8 mouse cellular contexts compared by ENCODE assay signal in genomic region chr4:155235311-155236119, GRCm38 (mm10). TPM values are rescaled to one million over a fixed set of nuclear protein-coding genes. Genes with fewer than 3 reads are reported as not detected.
A peak's percentile ranks its signal among the peaks of the same experiment; 100 is the strongest.
DNase-seq lines count a peak whose midpoint lies in the region; ATAC-seq lines count a peak whose summit lies in the region.

No protein-coding gene starts in this region.

- ATAC-seq in activated CD4-positive, CD25-positive, alpha-beta regulatory T cell, adult 4 months: peak; percentile 85
- peak; percentile 82 for ATAC-seq in hindbrain, embryonic 13.5 days (ENCODE audit: low FRiP score)
- ATAC-seq in lung, embryonic 15.5 days (ENCODE audit: borderline replicate concordance, extremely low read depth, low FRiP score, low TSS enrichment): peak; percentile 85

- H3K9me3 ChIP-seq in hindbrain, embryonic 13.5 days: no peaks in the 10 kb centered on the region
- no peaks in the 10 kb centered on the region for H3K9me3 ChIP-seq in lung, embryonic 15.5 days

- H3K27ac ChIP-seq in hindbrain, embryonic 13.5 days: peak overlapping the region; percentile 93
- H3K27ac ChIP-seq in lung, embryonic 15.5 days: peak overlapping the region; percentile 100

- WGBS in hindbrain, embryonic 13.5 days: 14% methylated on average over 18 of the region's 18 CpGs
- 2% methylated on average over 18 of the region's 18 CpGs for WGBS in lung, embryonic 15.5 days

- H3K4me1 ChIP-seq in hindbrain, embryonic 13.5 days (replicated peaks): peaks cover 47% of the 10 kb centered on the region
- H3K4me1 ChIP-seq in lung, embryonic 15.5 days: peaks cover 56% of the 10 kb centered on the region

- peak overlapping the region; percentile 73 for H3K9ac ChIP-seq in hindbrain, embryonic 13.5 days
- H3K9ac ChIP-seq in lung, embryonic 15.5 days: peak overlapping the region; percentile 41

- DNase-seq in cerebellum, postnatal 25 days: peak; percentile 83 to 89
- peak; percentile 90 to 96 for DNase-seq in frontal cortex, postnatal 36 days (ENCODE audit: low spot score in 2 of 2)
- DNase-seq in layer of hippocampus, postnatal 10 days (ENCODE audit: low spot score in 2 of 2): peak; percentile 87 to 90
- DNase-seq in ovary, postnatal 36 days (ENCODE audit: low spot score): peak; percentile 82
- no peak for DNase-seq in c-Kit-positive CD71-positive TER-119-positive erythroid progenitor cells, embryonic 14.5 days (ENCODE audit: low spot score)

- no peaks in the 10 kb centered on the region for H3K36me3 ChIP-seq in hindbrain, embryonic 13.5 days
- H3K36me3 ChIP-seq in lung, embryonic 15.5 days: no peaks in the 10 kb centered on the region

- H3K4me2 ChIP-seq in hindbrain, embryonic 13.5 days: peak overlapping the region; percentile 43
- H3K4me2 ChIP-seq in lung, embryonic 15.5 days: peak overlapping the region; percentile 53

- H3K4me3 ChIP-seq in hindbrain, embryonic 13.5 days: no peak overlapping the region
- H3K4me3 ChIP-seq in lung, embryonic 15.5 days: peak overlapping the region; percentile 12; the same call in 1 of the 2 replicates

- no peaks in the 10 kb centered on the region for H3K27me3 ChIP-seq in hindbrain, embryonic 13.5 days
- H3K27me3 ChIP-seq in lung, embryonic 15.5 days: no peaks in the 10 kb centered on the region

RNA-seq across cellular contexts. Expression of gene Ski, which starts 13.1 kb away (rescaled TPM):
- 10 to 100 TPM; 24.7 to 25.0 TPM for polyA plus RNA-seq in activated CD4-positive, CD25-positive, alpha-beta regulatory T cell, adult 4 months (2017; shearing (Covaris generic))
- polyA plus RNA-seq in hindbrain, embryonic 13.5 days (2015; fragmentation: Nextera tagmentation; extraction: Ambion mirVana): 10.3 and 10.4 TPM in 2 replicates
- 100 to 1,000 TPM; 118 TPM for total RNA-seq in layer of hippocampus, postnatal 10 days (2021)
- 16.1 and 16.9 TPM in 2 replicates for polyA plus RNA-seq in lung, embryonic 15.5 days (2015; fragmentation: Nextera tagmentation; extraction: Ambion mirVana)

RNA-seq across cellular contexts. Expression of gene Faap20, which starts 14.1 kb away (rescaled TPM):
- 10 to 100 TPM; 45.1 to 54.9 TPM for polyA plus RNA-seq in activated CD4-positive, CD25-positive, alpha-beta regulatory T cell, adult 4 months (2017; shearing (Covaris generic))
- polyA plus RNA-seq in hindbrain, embryonic 13.5 days (2015; fragmentation: Nextera tagmentation; extraction: Ambion mirVana): 78.8 and 84.8 TPM in 2 replicates
- 10 to 100 TPM; 22.2 to 24.3 TPM for total RNA-seq in layer of hippocampus, postnatal 10 days (2021)
- polyA plus RNA-seq in lung, embryonic 15.5 days (2015; fragmentation: Nextera tagmentation; extraction: Ambion mirVana): 83.4 and 83.5 TPM in 2 replicates
